Mouse (Mus musculus): ENCODE measurements around the gene Aunip.

Gene Aunip

GRCm38 (mm10) chr4:134555956-134556580 is 45.3 kb downstream of the Aunip start:
- peak in 1 of 2 experiments; percentile 63 for DNase-seq

DNA sequence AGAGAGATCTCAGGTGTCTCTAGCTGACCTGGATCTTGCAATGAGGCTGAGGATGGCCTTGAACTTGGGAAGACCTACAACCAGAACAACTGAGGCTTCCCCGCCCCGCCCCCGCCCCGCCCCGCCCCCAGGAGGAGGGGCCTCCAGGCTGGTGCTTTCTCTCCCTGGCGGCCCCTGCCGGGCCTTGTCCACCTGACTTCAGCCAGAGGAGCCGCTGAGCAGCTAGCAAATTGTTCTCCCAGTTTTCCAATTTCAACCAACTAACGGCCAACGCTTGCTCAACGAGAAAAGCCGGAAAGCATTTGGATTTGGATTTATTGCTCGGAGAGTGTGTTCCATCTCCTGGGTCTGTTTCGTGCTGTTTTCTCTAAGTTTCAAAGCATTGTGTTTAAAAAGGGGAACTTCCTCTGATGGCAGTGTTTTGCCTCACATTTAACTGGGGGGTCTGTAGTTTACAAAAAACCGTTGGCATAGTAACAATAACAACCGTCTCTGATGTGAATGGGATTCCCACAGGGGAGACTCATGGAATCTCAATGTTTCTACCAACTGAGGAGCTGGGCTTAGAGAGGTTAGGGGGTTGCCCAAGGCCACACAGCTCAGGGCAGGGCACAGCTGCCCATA is 46.9 kb downstream of the Aunip start:
- no peak for DNase-seq

GRCm38 (mm10) chr4:134558570-134559113 is 47.8 kb downstream of the Aunip start:
- no peak for DNase-seq

GRCm38 (mm10) chr4:134559154-134559553 is 48.4 kb downstream of the Aunip start:
- no peak for DNase-seq

DNA sequence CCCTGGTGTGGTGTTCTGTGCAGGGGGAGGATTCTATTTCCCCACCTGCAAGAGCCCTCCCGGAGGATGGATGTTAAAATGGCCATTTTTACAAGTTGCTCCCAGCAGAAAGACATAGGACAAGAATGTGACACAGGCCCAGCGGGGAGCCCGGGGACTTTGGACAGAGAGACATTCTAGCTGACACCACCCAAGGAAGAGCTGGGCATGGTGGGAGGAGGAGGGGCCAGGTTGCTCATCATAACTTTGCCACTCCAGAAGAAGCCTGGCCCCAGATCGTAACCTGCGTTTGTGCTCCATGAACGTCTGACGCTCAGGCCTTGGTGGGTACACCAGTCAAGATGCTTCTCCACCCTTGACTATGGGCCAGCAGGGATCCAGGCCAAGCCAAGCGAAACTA is 49.9 kb downstream of the Aunip start:
- DNase-seq: no peak

DNA sequence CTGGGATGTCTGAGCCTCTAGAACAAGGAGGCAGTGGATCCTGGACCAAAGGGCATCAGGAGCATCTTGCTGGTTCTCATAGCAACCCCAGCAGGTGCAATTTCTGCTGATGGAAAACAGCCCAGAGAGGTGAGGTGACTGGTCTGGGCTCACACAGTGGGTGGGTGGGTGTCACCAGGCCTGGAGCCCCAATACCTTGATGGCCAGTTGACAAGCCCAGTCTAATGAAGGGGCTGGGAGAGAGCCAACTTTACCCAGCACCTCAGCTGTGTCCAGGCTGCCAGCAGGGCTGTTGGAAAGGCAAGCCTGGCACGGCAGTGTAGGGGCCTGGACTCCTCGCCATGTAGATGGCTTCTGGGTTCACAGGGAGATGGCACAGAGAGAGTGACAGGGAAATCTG is 51.2 kb downstream of the Aunip start:
- no peak for DNase-seq

- DNase-seq: no peak
Measured at GRCm38 (mm10) chr4:134563624-134564023, 52.8 kb downstream of the Aunip start.

DNA sequence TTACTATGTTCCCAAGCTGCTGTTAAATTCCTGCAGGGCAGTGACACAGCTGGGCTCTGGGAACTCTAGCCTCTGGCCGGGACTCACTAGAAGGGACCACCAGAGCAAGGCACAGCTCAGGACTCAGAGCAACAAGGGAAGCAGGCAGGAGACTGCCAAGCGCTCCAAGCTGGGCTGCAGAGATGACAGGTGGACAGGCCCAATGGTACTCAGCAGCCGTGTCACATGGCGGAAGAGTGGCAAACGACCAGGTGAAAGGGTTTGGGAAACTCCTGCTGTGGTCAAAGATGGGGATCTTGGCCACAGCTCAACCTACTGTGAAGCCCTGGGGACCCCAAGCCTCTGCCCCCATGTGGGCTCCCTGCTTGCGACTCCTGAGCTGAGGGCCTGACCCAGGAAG is 53.3 kb downstream of the Aunip start:
- DNase-seq: no peak

DNA sequence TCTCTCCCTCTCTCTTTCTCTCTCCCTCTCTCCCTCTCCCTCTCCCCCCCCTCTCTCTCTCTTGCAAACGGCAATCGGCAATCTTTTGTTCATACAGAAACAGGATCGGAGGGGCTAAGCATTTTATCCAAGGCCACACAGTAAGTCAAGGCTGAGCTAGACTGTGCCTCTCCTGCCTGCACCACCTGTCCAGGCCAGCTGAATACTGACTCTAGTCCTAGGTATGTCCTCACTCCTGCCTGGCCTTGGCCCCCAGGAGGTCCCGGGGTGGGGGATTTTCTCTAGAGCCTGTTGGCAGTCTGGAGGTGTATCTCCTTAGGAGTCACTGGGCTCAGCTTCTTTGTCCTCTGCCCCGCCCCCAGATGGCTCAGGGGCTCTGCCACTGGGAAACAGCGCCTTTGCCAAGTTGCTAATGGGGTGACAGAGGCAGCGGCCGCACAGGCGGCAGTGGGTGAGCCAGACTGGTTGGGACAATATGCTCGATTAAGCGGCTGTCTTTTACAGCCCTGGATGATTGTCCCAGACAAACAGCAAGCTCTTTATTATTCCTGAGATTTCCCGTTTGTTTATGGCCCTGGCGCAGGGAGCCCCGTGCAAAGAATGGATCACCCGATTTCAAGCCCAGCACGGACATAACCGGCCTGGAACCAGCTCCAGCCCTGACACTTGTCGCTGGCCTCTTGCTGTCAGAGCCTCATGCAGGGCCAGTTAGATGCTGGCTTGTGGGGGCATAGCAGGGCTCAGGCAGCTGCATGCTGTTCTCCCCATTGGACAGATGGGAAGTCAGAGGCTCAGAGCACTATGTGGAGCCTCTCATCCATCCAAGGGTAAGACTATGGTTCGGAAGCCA is 56.8 kb downstream of the Aunip start:
- no peak for DNase-seq

DNA sequence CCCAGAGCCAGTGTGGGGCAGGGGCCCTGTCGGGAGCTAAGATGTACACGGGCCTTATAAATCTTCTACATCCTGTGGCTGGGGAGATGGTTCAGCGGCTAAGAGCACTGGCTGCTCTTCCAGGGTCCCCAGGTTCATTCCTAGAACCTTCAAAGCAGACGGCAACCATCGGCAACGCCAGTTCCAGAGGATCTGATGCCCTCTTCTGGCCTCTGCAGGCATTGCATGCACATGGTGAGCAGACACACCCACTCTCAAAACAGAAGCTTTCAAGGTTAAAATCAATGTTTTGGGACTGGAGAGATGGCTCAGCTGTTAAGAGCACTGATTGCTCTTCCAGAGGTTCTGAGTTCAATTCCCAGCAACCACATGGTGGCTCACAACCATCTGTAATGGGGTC is 58.4 kb downstream of the Aunip start:
- DNase-seq: peak in 1 of 2 experiments; percentile 57

GRCm38 (mm10) chr4:134569831-134570230 is 59.0 kb downstream of the Aunip start:
- no peak for DNase-seq

DNA sequence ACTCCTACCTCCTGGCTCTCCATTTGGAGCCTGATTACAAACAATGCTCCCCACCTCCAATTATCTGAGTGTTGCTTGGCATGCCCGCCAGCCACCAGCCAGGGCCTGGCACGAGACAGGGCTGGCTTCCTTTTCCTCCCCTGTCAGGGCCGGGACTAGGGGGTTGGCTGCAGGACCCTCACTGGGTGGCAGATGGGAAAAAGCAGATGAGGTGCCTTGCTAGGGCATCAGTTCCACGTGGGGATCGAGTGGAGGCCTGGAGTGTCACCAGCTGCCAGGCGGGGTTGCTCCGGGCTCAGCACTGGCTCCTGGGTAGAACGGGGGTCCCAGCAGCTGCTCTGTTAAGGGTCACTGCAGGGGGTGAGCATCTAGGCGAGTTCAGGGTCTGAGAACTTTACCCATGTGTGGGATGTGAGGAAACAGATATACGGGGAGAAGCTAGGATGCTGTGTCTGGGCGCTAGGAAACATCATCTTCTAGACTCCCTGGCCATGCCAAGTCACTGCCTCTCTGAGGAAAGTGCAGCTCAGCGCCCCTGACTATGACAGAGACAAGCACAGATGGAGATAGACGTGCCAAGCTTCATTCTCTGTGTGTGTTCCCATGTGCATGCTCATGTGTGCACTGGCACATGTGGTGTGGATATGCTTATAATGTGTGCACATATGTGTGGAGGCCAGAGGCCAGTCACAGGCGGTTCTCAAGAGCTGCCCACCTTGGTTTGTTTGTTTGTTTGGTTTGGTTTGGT is 60.1 kb downstream of the Aunip start:
- no peak for DNase-seq

DNA sequence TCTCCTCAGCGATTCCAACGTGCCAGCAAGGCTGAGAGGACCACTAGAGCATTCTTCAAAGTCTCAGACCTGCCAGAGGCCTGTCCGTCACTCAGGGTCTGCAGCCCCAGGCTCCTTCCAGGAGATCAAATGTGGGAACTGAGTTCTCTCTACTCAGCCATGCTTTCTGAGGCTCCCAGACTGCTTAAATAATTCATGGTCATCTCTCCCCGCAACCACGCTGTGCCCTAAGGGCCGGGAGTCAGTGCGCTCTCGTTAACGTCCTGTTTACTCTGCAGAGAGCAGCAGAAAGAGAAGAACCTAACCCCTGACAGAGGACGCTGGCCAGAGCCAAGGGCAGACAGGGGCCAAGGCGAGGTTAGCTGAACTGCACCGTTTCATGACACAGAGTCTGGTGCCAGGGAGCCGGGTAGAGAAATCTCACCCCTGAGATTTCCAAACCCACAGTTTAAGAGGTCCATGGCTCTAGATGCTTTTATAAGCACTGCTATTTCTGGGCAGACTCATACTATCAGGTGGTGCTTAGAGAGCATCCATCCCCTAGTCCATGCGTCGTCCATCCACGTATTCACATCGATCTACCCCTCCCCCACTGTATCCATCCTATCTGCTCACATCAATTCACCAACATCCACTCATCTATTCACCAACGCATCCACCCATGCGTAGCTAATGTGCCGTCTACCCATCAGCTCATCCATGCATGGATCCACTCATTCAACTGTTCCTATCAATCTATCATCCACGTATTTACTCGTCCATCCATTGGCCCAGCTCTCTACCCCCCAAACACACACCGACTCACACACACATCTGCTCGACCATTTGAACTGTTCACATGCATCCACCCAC is 61.9 kb downstream of the Aunip start:
- no peak for DNase-seq
